Mouse (Mus musculus) stomach, embryonic 16.5 days (tissue): ENCODE results near the gene Impdh1. TPM values are rescaled to one million over a fixed set of nuclear protein-coding genes. Genes with fewer than 3 reads are reported as not detected.
A peak's percentile ranks its signal among the peaks of the same experiment; 100 is the strongest.

Experiments used
- ATAC-seq: fragments of 200-750 bp; cut with Nextera tagmentation; 2 replicates; pipeline ENCODE4 v1.8.0; 2017; ENCODE audit warnings: moderate number of reproducible peaks, moderate TSS enrichment; ENCODE audit not compliant: insufficient read depth, low FRiP score
- H3K27ac ChIP-seq: fragments of 300-500 bp; sonication (generic); 2 replicates; pipeline ENCODE4 v1.5.1; 2014; ENCODE audit warnings: low read length
- H3K27me3 ChIP-seq: fragments of 300-500 bp; sonication (generic); 2 replicates; pipeline ENCODE4 v1.6.1; 2014; ENCODE audit warnings: low read length, control low read depth, mixed read lengths; ENCODE audit not compliant: control insufficient read depth, insufficient read depth
- H3K36me3 ChIP-seq: fragments of 300-500 bp; sonication (generic); 2 replicates; pipeline ENCODE4 v1.6.1; 2014; ENCODE audit warnings: low read length; ENCODE audit not compliant: control insufficient read depth, insufficient read depth
- H3K4me1 ChIP-seq: fragments of 300-500 bp; sonication (generic); 2 replicates; pipeline ENCODE4 v1.6.1; 2014; ENCODE audit warnings: low read length, control low read depth, mixed read lengths; ENCODE audit not compliant: control insufficient read depth, insufficient read depth
- H3K4me2 ChIP-seq: fragments of 300-500 bp; sonication (generic); 2 replicates; pipeline ENCODE4 v1.6.1; 2014; ENCODE audit warnings: low read depth, low read length, mixed read lengths
- H3K4me3 ChIP-seq: fragments of 300-500 bp; sonication (generic); replicated peaks from 2 replicates; pipeline ENCODE4 v1.5.1; 2014; ENCODE audit warnings: mild to moderate bottlenecking, low read length
- H3K9ac ChIP-seq: fragments of 300-500 bp; sonication (generic); 2 replicates; pipeline ENCODE4 v1.6.1; 2014; ENCODE audit warnings: low read length
- H3K9me3 ChIP-seq: fragments of 300-500 bp; sonication (generic); replicated peaks from 2 replicates; pipeline ENCODE4 v1.6.1; 2016; ENCODE audit warnings: low read length, control low read depth; ENCODE audit not compliant: control insufficient read depth
- WGBS: fragments of 180-500 bp; shearing (Covaris S2); extraction: QIAGEN DNeasy Blood & Tissue Kit; methylation state at CpG from one replicate; pipeline ENCODE4 v1.1.7; 2014; 5-methylcytosine and 5-hydroxymethylcytosine counted together
- polyA plus RNA-seq: library from polyadenylated mRNA; unstranded; fragments of >200 nt; fragmentation: Nextera tagmentation; extraction: Ambion mirVana; gene quantifications from 2 replicates; pipeline ENCODE4 v1.2.1, GENCODE M21; 2015

The Impdh1 gene
- polyA plus RNA-seq, 1 experiment from 2014 or later: 43.4 TPM

DNA sequence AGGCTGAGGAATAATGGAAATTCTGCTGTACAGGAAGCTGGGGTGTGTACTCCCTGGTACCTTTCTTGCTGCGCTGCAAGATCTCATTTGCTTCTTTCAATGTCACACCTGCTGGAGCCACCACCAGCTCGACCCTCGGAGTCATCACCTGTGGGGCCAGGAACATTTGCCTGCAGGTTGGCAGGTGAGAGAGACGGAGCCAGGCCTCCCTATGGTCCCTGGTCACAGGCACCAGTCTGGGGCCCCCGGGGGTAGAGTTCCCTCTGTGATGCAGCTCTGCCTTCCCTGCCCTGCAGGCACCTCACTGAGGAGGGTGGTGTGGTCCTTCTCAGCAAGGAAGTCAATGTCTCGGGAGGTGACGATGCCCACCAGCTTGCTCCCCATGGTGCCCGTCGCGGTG lies 10.2 kb downstream of the Impdh1 start:
- Histone ChIP-seq H3K4me3 (no peak overlapping the region), H3K9me3 (no peaks in the 10 kb centered on the region), H3K27ac (no peak overlapping the region), H3K4me1 (peaks cover under 1% of the 10 kb centered on the region), H3K27me3 (no peaks in the 10 kb centered on the region), H3K4me2 (no peak overlapping the region), H3K36me3 (peaks cover 5% of the 10 kb centered on the region; the same call in 1 of the 2 replicates), H3K9ac (no peak overlapping the region)
- WGBS: 95% methylated on average over 10 of the region's 10 CpGs
- ATAC-seq: no peak

DNA sequence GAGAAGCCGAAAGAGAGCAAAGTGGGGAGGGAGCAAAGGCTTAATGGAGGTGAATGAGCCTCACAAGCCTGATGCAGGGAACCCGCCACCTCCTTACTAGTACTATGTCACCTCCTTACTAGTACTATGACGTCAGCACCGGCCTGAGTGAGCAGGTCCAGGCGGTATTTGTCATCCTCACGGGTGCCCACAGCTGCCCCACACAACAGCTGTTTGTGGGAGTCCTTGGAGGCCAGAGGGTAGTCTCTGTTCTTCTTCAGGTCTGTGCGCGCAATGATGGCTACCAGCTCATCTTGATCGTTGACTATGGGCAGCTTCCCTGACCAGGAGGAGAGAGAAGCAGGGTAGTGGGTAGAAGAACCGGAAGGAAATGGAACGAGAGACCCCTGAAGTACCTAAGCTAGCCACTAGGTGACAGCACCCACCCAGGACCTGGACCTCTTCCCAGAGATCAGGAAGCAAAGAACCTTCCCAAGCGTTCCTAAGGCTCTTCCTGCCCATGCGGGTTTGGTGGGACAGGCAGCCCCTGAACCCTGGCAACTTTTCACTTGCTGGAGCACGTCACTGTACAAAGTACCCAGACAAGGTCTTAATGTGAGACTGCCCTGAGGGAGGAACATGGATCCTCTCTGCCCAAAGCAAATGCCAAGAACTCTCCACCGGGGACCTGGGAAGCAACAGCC lies 11.1 kb downstream of the Impdh1 start:
- 56% methylated on average over 15 of the region's 15 CpGs for WGBS
- H3K4me2 ChIP-seq: no peak overlapping the region
- peak; percentile 32; the same call in 1 of the 2 replicates for ATAC-seq
- no peaks in the 10 kb centered on the region; the same call in 1 of the 2 replicates for H3K4me1 ChIP-seq
- no peaks in the 10 kb centered on the region for H3K9me3 ChIP-seq
- H3K9ac ChIP-seq: no peak overlapping the region
- H3K36me3 ChIP-seq: peaks cover 5% of the 10 kb centered on the region; the same call in 1 of the 2 replicates
- no peak overlapping the region for H3K4me3 ChIP-seq
- no peak overlapping the region for H3K27ac ChIP-seq
- no peaks in the 10 kb centered on the region for H3K27me3 ChIP-seq

DNA sequence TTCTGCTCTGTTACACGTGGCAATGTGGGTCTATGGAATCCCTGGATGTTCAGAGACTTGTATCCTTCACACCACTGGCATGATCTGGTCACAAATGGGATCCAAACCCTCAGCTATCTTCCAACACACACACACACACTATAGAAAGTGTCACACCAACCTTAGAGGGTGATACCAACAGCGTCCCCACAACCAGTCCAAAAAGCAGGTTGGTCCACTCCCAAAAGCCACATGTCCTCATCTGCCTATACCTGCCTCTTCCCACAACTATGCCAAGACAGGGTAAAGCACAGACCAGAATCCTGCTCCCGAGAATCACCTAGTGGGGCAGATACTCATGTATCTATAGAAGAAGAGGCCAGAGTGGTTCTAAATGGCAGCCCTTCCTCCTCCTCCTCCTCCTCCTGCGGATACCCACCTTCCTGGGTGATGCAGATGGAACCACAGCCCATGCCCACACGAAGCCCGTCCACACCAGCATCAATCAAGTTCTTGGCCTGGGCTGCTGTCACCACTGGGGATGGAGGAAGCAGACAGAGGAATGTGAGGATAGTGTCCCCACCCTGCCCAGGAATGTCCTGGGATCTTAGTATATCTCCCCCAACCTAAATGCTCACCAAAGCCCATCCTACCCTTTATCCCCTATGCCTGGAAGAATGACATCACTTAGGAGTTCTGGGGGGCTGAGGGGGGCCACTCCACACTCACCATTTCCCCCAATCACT lies 12.1 kb downstream of the Impdh1 start:
- WGBS: 86% methylated on average over 6 of the region's 6 CpGs
- peaks cover 5% of the 10 kb centered on the region; the same call in 1 of the 2 replicates for H3K36me3 ChIP-seq
- no peaks in the 10 kb centered on the region; the same call in 1 of the 2 replicates for H3K4me1 ChIP-seq
- H3K9ac ChIP-seq: no peak overlapping the region
- H3K4me2 ChIP-seq: no peak overlapping the region
- no peak for ATAC-seq
- no peaks in the 10 kb centered on the region for H3K27me3 ChIP-seq
- H3K4me3 ChIP-seq: no peak overlapping the region
- no peaks in the 10 kb centered on the region for H3K9me3 ChIP-seq
- no peak overlapping the region for H3K27ac ChIP-seq

DNA sequence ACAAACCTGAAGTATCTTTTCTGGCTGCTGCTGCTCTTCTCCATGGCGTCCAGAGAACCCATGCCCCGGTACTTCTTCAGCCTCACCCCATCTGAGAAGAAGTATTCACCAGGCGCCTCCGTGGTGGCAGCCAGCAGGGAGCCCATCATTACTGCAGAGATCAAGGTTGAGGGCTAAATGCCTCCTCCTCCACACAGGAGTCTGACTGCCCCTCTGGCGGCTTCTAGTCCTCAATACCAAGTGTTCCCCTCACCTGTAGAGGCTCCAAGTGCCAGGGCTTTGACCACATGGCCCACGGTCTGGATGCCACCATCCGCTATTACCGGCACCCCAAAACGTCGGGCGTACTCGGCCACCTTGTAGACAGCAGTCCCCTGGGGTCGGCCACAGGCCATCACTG lies 13.1 kb downstream of the Impdh1 start:
- Histone ChIP-seq H3K27me3 (no peaks in the 10 kb centered on the region), H3K27ac (no peak overlapping the region), H3K4me1 (no peaks in the 10 kb centered on the region; the same call in 1 of the 2 replicates), H3K36me3 (peaks cover 5% of the 10 kb centered on the region; the same call in 1 of the 2 replicates), H3K9me3 (no peaks in the 10 kb centered on the region), H3K4me3 (no peak overlapping the region), H3K4me2 (no peak overlapping the region), H3K9ac (no peak overlapping the region)
- WGBS: 91% methylated on average over 13 of the region's 13 CpGs
- no peak for ATAC-seq

DNA sequence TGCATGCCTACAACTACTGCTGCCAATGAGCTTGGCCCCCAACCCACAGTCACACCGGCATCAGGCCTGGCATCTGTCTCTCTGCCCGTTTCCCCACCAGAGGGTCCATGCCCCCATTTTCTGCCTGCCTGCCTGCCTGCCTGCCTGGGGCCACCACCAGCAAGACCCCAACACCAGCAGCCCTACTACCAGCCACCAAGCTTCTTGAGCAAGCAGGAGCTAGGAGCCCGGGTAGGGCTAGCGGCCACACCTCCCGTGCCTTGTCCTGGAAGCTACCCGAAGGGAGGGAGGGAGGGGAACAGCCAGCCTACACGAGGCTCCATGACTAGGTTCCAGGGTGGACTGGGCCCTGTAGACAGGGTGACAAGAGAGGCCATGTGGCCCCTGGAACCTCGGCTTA lies 14.2 kb downstream of the Impdh1 start:
- Histone ChIP-seq H3K27me3 (no peaks in the 10 kb centered on the region), H3K9me3 (no peaks in the 10 kb centered on the region), H3K27ac (no peak overlapping the region), H3K36me3 (peaks cover 5% of the 10 kb centered on the region; the same call in 1 of the 2 replicates), H3K4me2 (no peak overlapping the region), H3K9ac (no peak overlapping the region), H3K4me3 (no peak overlapping the region), H3K4me1 (no peaks in the 10 kb centered on the region; the same call in 1 of the 2 replicates)
- 85% methylated on average over 8 of the region's 8 CpGs for WGBS
- ATAC-seq: no peak

DNA sequence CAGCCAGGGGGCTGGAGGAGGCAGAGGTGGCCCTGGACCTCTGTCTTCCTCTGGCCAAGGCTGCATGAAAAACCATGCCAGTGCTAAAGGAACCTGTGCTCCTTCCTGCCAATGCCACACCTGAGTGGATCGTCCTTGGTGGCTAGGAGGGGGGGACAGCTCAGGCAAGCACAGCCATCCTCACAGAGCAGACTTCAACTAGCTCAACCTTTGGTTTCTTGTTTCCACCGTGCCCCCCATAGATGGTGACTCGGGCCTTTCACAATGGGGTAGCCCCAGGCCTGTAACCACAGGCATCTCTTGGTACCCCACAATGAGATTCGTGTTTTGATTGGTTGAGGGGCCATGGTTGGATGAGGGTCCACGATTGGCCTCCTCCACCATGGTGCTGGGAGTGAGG lies 14.8 kb downstream of the Impdh1 start:
- no peak overlapping the region for H3K27ac ChIP-seq
- ATAC-seq: no peak
- H3K9ac ChIP-seq: no peak overlapping the region
- H3K4me2 ChIP-seq: no peak overlapping the region
- no peaks in the 10 kb centered on the region; the same call in 1 of the 2 replicates for H3K4me1 ChIP-seq
- 91% methylated on average over 5 of the region's 5 CpGs for WGBS
- no peak overlapping the region for H3K4me3 ChIP-seq
- no peaks in the 10 kb centered on the region for H3K9me3 ChIP-seq
- H3K27me3 ChIP-seq: no peaks in the 10 kb centered on the region
- H3K36me3 ChIP-seq: peaks cover 5% of the 10 kb centered on the region; the same call in 1 of the 2 replicates

DNA sequence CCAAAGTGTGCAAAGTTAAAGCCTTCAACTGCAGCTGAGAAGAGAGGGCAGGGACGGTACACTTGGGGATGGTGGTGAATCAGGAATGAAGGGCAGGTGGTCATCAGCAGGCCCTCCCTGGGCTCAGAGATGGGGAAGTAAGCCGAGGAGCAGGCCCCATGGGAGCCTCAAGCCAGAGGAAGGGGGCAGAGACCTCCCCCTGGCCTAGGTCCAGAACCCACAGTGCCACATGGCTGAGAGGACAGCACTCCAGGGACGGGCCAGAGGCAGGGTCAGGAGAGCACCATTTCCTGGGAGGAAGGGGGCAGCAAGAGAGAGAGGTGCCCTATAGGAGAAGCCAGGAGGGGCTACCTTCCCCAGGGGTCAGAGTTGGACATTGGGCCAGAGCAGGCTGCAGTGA lies 15.7 kb downstream of the Impdh1 start:
- WGBS: 74% methylated on average over 3 of the region's 3 CpGs
- no peaks in the 10 kb centered on the region; the same call in 1 of the 2 replicates for H3K4me1 ChIP-seq
- no peak for ATAC-seq
- no peaks in the 10 kb centered on the region for H3K9me3 ChIP-seq
- H3K36me3 ChIP-seq: no peaks in the 10 kb centered on the region
- no peak overlapping the region for H3K4me3 ChIP-seq
- H3K4me2 ChIP-seq: no peak overlapping the region
- 0 out of 2 replicates have a peak, but pooled peaks cover 3% of the 10 kb centered on the region for H3K27me3 ChIP-seq
- H3K27ac ChIP-seq: no peak overlapping the region
- H3K9ac ChIP-seq: no peak overlapping the region

DNA sequence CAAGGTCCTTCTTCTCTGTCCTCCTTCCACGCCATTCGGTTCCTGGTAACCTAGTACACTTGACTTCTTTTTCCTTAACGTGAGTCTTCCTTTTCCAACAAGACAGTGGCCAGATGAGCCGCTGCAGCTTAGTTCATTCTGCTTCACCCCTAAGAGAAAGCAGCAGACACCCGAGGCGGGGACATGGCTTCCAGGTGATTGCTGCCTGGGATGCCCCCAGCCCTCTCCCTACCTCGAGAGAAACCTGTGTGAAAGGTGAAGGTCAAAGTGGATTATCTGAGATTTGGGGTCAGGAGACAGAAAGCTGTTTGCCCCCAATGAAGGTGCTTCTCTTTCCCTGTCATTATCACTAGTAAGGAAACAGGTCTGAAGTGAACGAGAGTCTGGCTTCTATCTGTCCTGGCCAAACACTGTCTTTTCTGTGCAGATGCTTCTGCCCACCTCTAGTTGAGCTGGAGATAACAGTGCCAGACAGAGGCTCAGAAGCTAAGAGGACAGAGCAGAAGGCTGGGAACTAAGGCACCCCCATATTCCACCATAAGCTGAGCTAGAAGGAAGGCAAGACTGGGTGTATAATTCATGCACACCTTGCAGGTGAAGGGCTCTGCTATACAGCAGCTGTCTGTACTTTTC lies 16.8 kb downstream of the Impdh1 start:
- H3K9ac ChIP-seq: no peak overlapping the region
- no peaks in the 10 kb centered on the region for H3K36me3 ChIP-seq
- H3K27me3 ChIP-seq: 0 out of 2 replicates have a peak, but pooled peaks cover 3% of the 10 kb centered on the region
- no peaks in the 10 kb centered on the region for H3K4me1 ChIP-seq
- peak overlapping the region; percentile 53 for H3K4me2 ChIP-seq
- no peak for ATAC-seq
- 34% methylated on average over 8 of the region's 8 CpGs for WGBS
- H3K4me3 ChIP-seq: peak overlapping the region; percentile 38
- no peaks in the 10 kb centered on the region for H3K9me3 ChIP-seq
- no peak overlapping the region for H3K27ac ChIP-seq
